Mouse (Mus musculus) gastrocnemius, postnatal 4 days (tissue): ENCODE data around the gene Ralgps1. TPM values are rescaled to one million over a fixed set of nuclear protein-coding genes. Genes with fewer than 3 reads are reported as not detected.

Experiments
- DNase-seq, 2 experiments: peaks; one replicate each; pipeline ENCODE4 v3.0.0; 2021 to 2022; ENCODE audit warnings: low spot score in 2 of 2, mixed read lengths in 2 of 2
- microRNA-seq: library from miRNA; unstranded; fragments of <30 nt; microRNA quantifications from one replicate; pipeline ENCODE4 v1.2.0, GENCODE M21; 2021
- total RNA-seq, 2 experiments: library from RNA; stranded (reverse); gene quantifications; 2 replicates each; pipeline ENCODE4 v1.2.3; 2021

Gene Ralgps1
- total RNA-seq, 2 experiments from 2014 or later, result 5.5 to 5.8 TPM

- no peak for DNase-seq
Measured at GRCm38 (mm10) chr2:33089356-33090032, 281.8 kb downstream of the Ralgps1 start.

GRCm38 (mm10) chr2:33086671-33087363 is 284.5 kb downstream of the Ralgps1 start:
- no peak for DNase-seq

GRCm38 (mm10) chr2:33086016-33086596 is 285.2 kb downstream of the Ralgps1 start:
- DNase-seq, result no peak

- no peak for DNase-seq
Measured at GRCm38 (mm10) chr2:33084221-33084620, 287.1 kb downstream of the Ralgps1 start.

Small RNAs within 50 kb of the gene (microRNA-seq; reads per million reads assigned to microRNA genes)
- not detected for gene Gm25998

Other genes starting within 250 kb of the Ralgps1 start
- gene Garnl3, start 239.8 kb downstream of the Ralgps1 start, total RNA-seq, result 1 to 10 TPM; 7.5 to 8.4 TPM
- gene Angptl2, start 155.4 kb downstream of the Ralgps1 start, total RNA-seq, result 100 to 1,000 TPM; 356 to 404 TPM
- 10 to 100 TPM; 17.3 to 18.4 TPM for gene Zbtb34, start 59.8 kb upstream of the Ralgps1 start, total RNA-seq
- gene Zbtb43, start 97.1 kb upstream of the Ralgps1 start, total RNA-seq, result 10 to 100 TPM; 15.7 to 18.1 TPM